Mouse (Mus musculus): ENCODE measurements at regions not wholly inside any gene's neighbourhood (a gene's known extent, or its start where the extent isn't known, plus 50 kb on each side); places are given as distances from the start of the nearest gene placed in this dataset.

- Histone ChIP-seq H3K27me3 (ENCODE audit: insufficient read depth, low read length) (no peaks in the 10 kb centered on the region), H3K36me3 (ENCODE audit: insufficient read depth, low read length) (no peaks in the 10 kb centered on the region), H3K4me1 (replicated peaks; ENCODE audit: low read depth, low read length) (no peaks in the 10 kb centered on the region), H3K4me3 (replicated peaks; ENCODE audit: low read length) (no peak overlapping the region), H3K9me3 (ENCODE audit: low read length) (no peaks in the 10 kb centered on the region)
- TF ChIP-seq CTCF (conservative IDR thresholded peaks at IDR 0.05; ENCODE audit: low read length) (no peak), NANOG (IDR thresholded peaks at IDR 0.05; ENCODE audit: borderline replicate concordance, low read length) (no peak), POU5F1 (IDR thresholded peaks at IDR 0.05; ENCODE audit: borderline replicate concordance, low read length) (no peak)
Measured at GRCm38 (mm10) chr3:23658585-23659252, 1485.3 kb downstream of the Naaladl2 start.

DNA sequence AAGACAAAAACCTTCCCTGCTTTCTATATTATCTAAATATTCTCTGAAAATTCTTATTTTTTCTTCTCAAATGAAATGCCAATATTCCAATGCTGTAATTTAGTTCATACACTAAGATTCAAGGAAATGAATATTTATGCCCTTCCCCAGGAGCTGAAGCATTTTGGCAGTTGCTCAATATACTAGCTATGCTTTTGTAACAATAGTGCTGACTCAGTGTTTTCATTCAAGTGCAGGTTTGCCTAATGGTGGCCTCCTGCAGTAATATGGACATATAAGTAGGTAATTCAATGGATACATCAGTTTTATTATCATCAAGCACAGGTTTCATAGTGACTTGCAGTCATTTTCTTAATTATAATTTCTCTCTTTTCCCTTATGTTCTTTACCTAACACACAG lies 1437.3 kb downstream of the Naaladl2 start:
- Histone ChIP-seq H3K27me3 (ENCODE audit: insufficient read depth, low read length) (no peaks in the 10 kb centered on the region), H3K4me3 (replicated peaks; ENCODE audit: low read length) (no peak overlapping the region), H3K9me3 (ENCODE audit: low read length) (no peaks in the 10 kb centered on the region), H3K36me3 (ENCODE audit: insufficient read depth, low read length) (no peaks in the 10 kb centered on the region), H3K4me1 (replicated peaks; ENCODE audit: low read depth, low read length) (no peaks in the 10 kb centered on the region)
- TF ChIP-seq CTCF (conservative IDR thresholded peaks at IDR 0.05; ENCODE audit: low read length) = no peak
- TF ChIP-seq POU5F1 (IDR thresholded peaks at IDR 0.05; ENCODE audit: borderline replicate concordance, low read length) = no peak
- no peak for TF ChIP-seq NANOG (IDR thresholded peaks at IDR 0.05; ENCODE audit: borderline replicate concordance, low read length)

Measured in E14TG2a.4 (cell line).